ENCODE assay signal across 24 mouse cellular contexts in the genomic region with DNA sequence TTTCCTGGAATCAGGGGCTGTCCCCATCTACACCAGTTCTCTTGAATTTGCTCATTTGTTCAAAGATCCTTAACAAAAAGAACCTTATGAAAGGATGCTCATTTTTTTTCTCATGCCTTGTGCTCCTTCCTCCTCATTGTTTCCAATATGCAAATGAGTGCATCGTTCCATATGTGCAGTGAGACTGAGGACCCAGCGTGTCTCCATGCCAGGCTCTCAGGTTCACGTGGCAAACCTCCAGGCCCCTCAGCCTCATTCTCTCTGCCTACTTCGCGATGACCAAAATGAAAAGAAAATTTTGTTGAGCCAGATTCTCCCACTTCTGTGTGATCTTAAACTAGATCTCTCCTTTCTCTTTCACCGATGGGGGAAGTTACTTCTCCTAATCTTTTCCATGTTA. TPM values are rescaled to one million over a fixed set of nuclear protein-coding genes. Genes with fewer than 3 reads are reported as not detected.
DNase-seq lines count a peak whose midpoint lies in the region; ATAC-seq and TF ChIP-seq lines count a peak whose summit lies in the region.
"Had no signal": no experiment of that assay in that cellular context is flagged by ENCODE, and none has a peak within 500 bp of the region (broad histone marks: within the 10 kb centered on the region; RNA-seq: fewer than 3 reads in every experiment).

No protein-coding gene starts in this region.

- peaks cover 11% of the 10 kb centered on the region for H3K4me1 ChIP-seq in forebrain, embryonic 11.5 days (replicated peaks; ENCODE audit: control insufficient read depth, insufficient read depth, low read length)
- peaks cover 23% of the 10 kb centered on the region for H3K4me1 ChIP-seq in forebrain, embryonic 10.5 days
- no peaks in the 10 kb centered on the region for H3K4me1 ChIP-seq in liver, adult 2 months (ENCODE audit: control insufficient read depth, insufficient read depth, low read length)
- H3K4me1 ChIP-seq in liver, embryonic 12.5 days: 0 out of 2 replicates have a peak, but pooled peaks cover 5% of the 10 kb centered on the region
- H3K4me1 ChIP-seq in CH12.LX (ENCODE audit: control insufficient read depth in 1 of 2, insufficient read depth in 2 of 2): peaks cover 2 to 7% of the 10 kb centered on the region in 2 experiments
- peaks cover 18% of the 10 kb centered on the region for H3K4me1 ChIP-seq in forebrain, embryonic 13.5 days

- no peak for TF ChIP-seq CTCF in liver, adult 2 months (IDR thresholded peaks at IDR 0.05; ENCODE audit: low read depth, low read length)
- TF ChIP-seq CTCF in CH12.LX (conservative IDR thresholded peaks at IDR 0.05 in 1 of 2, IDR thresholded peaks at IDR 0.05 in 1 of 2; ENCODE audit: low read depth in 2 of 2, low read length in 2 of 2): no peak

- no peak overlapping the region for H3K4me3 ChIP-seq in forebrain, embryonic 11.5 days (ENCODE audit: low read depth, low read length)
- no peak overlapping the region for H3K4me3 ChIP-seq in forebrain, embryonic 10.5 days
- peak overlapping the region; percentile 12; the same call in 1 of the 2 replicates for H3K4me3 ChIP-seq in liver, adult 2 months (ENCODE audit: insufficient read depth, low read depth, low read length)
- H3K4me3 ChIP-seq in liver, embryonic 12.5 days: no peak overlapping the region
- no peak overlapping the region for H3K4me3 ChIP-seq in CH12.LX (replicated peaks in 1 of 3; ENCODE audit: low read depth in 2 of 3, low read length in 2 of 3, poor library complexity in 1 of 3)
- H3K4me3 ChIP-seq in forebrain, embryonic 13.5 days: no peak overlapping the region
- H3K4me3 ChIP-seq: embryonic facial prominence, embryonic 12.5 days; left cerebral cortex, adult 2 months; limb, embryonic 10.5 days had no signal

- H3K4me2 ChIP-seq in forebrain, embryonic 11.5 days (ENCODE audit: low read depth, low read length, severe bottlenecking): no peak overlapping the region
- no peak overlapping the region for H3K4me2 ChIP-seq in liver, embryonic 12.5 days
- peak overlapping the region; percentile 58 for H3K4me2 ChIP-seq in CH12.LX (ENCODE audit: insufficient read depth, low read depth, poor library complexity, severe bottlenecking)
- H3K4me2 ChIP-seq in forebrain, embryonic 13.5 days: peak overlapping the region; percentile 38

- dilution Hi-C loops in CH12.LX (cut with MboI; ENCODE audit: extremely low pct_ligation_motif_present, extremely low pct_unique_long_range_greater_than_20kb, low sequenced_read_pairs): no loop called here

- in situ Hi-C loops in CH12.LX (cut with MboI; ENCODE audit: low pct_ligation_motif_present, low pct_unique_long_range_greater_than_20kb, low sequenced_read_pairs): no loop called here

- no peak for TF ChIP-seq POLR2A in liver, adult 2 months (IDR thresholded peaks at IDR 0.05; ENCODE audit: extremely low read depth, insufficient read depth, low read length)
- no peak for TF ChIP-seq POLR2A in CH12.LX (IDR thresholded peaks at IDR 0.05; ENCODE audit: low read depth, low read length)

- peak; percentile 42 for DNase-seq in forebrain, embryonic 11.5 days (ENCODE audit: low spot score)
- no peak for DNase-seq in forebrain, embryonic 10.5 days (ENCODE audit: extremely low spot score, low spot score)
- no peak for DNase-seq in liver, adult 2 months (ENCODE audit: extremely low read depth, low read depth, low spot score)
- DNase-seq in CH12.LX (ENCODE audit: extremely low read depth): peak; percentile 33
- no peak for DNase-seq in heart, adult 18-20 months
- no peak for DNase-seq in kidney, postnatal 25 days
- DNase-seq: adrenal gland, adult 8-10 months; heart, postnatal 4 days; kidney, adult 2 months; liver; lung, adult 2 months; lung, postnatal 14 days; right cerebral cortex, postnatal 14 days had no signal

- no peak overlapping the region for H3K27ac ChIP-seq in forebrain, embryonic 11.5 days (ENCODE audit: low read depth, low read length)
- H3K27ac ChIP-seq in forebrain, embryonic 10.5 days: no peak overlapping the region
- H3K27ac ChIP-seq in liver, adult 2 months (replicated peaks; ENCODE audit: insufficient read depth, low read depth, low read length): no peak overlapping the region
- H3K27ac ChIP-seq in liver, embryonic 12.5 days: no peak overlapping the region
- no peak overlapping the region for H3K27ac ChIP-seq in CH12.LX (ENCODE audit: insufficient read depth, low read depth)
- peak overlapping the region; percentile 71 for H3K27ac ChIP-seq in forebrain, embryonic 13.5 days
- H3K27ac ChIP-seq: embryonic facial prominence, embryonic 12.5 days; kidney, postnatal 0 days; left cerebral cortex, adult 2 months had no signal

- WGBS in forebrain, embryonic 11.5 days: 53% methylated on average over 6 of the region's 6 CpGs
- 71% methylated on average over 6 of the region's 6 CpGs for WGBS in forebrain, embryonic 10.5 days
- 65% methylated on average over 6 of the region's 6 CpGs for WGBS in liver, adult 2 months
- 63% methylated on average over 6 of the region's 6 CpGs for WGBS in liver, embryonic 12.5 days (ENCODE audit: insufficient replicate concordance)
- 23% methylated on average over 6 of the region's 6 CpGs for WGBS in forebrain, embryonic 13.5 days

- no peaks in the 10 kb centered on the region for H3K79me2 ChIP-seq in liver, adult 2 months (ENCODE audit: control insufficient read depth, insufficient read depth, low read length)
- no peaks in the 10 kb centered on the region for H3K79me2 ChIP-seq in CH12.LX (replicated peaks; ENCODE audit: control insufficient read depth, extremely low read depth, insufficient read depth, poor library complexity, severe bottlenecking)

- peak; percentile 37 for TF ChIP-seq EP300 in CH12.LX (IDR thresholded peaks at IDR 0.05; ENCODE audit: low read length)

- no peak overlapping the region for H3K9ac ChIP-seq in forebrain, embryonic 11.5 days (ENCODE audit: low read length)
- no peak overlapping the region for H3K9ac ChIP-seq in liver, adult 2 months (ENCODE audit: low read depth, low read length)
- H3K9ac ChIP-seq in liver, embryonic 12.5 days: no peak overlapping the region
- H3K9ac ChIP-seq in CH12.LX (ENCODE audit: insufficient read depth, low read depth): no peak overlapping the region
- no peak overlapping the region for H3K9ac ChIP-seq in forebrain, embryonic 13.5 days
- H3K9ac ChIP-seq: embryonic facial prominence, embryonic 12.5 days had no signal

- no peaks in the 10 kb centered on the region for H3K36me3 ChIP-seq in forebrain, embryonic 11.5 days (ENCODE audit: control insufficient read depth, insufficient read depth, low read length)
- H3K36me3 ChIP-seq in forebrain, embryonic 10.5 days (replicated peaks): no peaks in the 10 kb centered on the region
- no peaks in the 10 kb centered on the region for H3K36me3 ChIP-seq in liver, adult 2 months (ENCODE audit: control insufficient read depth, insufficient read depth, low read length)
- no peaks in the 10 kb centered on the region for H3K36me3 ChIP-seq in liver, embryonic 12.5 days
- no peaks in the 10 kb centered on the region for H3K36me3 ChIP-seq in CH12.LX (replicated peaks in 1 of 2; ENCODE audit: control insufficient read depth in 1 of 2, insufficient read depth in 1 of 2, low read length in 1 of 2)
- H3K36me3 ChIP-seq in forebrain, embryonic 13.5 days (ENCODE audit: poor library complexity, severe bottlenecking): no peaks in the 10 kb centered on the region
- H3K36me3 ChIP-seq: embryonic facial prominence, embryonic 12.5 days; G1E; heart, embryonic 10.5 days; limb, embryonic 10.5 days had no signal

- no peak for ATAC-seq in forebrain, embryonic 11.5 days (replicated peaks; ENCODE audit: low FRiP score)
- ATAC-seq in liver, embryonic 12.5 days: no peak
- ATAC-seq in forebrain, embryonic 13.5 days: 0 out of 2 replicates have a peak, but pooled peaks have one; percentile 65
- ATAC-seq: inflammation-experienced regulatory T-cells, adult 6 months had no signal

- H3K9me3 ChIP-seq in forebrain, embryonic 11.5 days (ENCODE audit: control insufficient read depth, low read length): no peaks in the 10 kb centered on the region
- H3K9me3 ChIP-seq in forebrain, embryonic 10.5 days: no peaks in the 10 kb centered on the region
- no peaks in the 10 kb centered on the region for H3K9me3 ChIP-seq in liver, embryonic 12.5 days (replicated peaks)
- no peaks in the 10 kb centered on the region for H3K9me3 ChIP-seq in CH12.LX (replicated peaks; ENCODE audit: low read length)
- H3K9me3 ChIP-seq in forebrain, embryonic 13.5 days (replicated peaks): no peaks in the 10 kb centered on the region
- H3K9me3 ChIP-seq: embryonic facial prominence, embryonic 12.5 days; G1E; heart, embryonic 10.5 days; limb, embryonic 10.5 days had no signal

- H3K27me3 ChIP-seq in forebrain, embryonic 11.5 days (ENCODE audit: control insufficient read depth, insufficient read depth, low read length): no peaks in the 10 kb centered on the region
- H3K27me3 ChIP-seq in forebrain, embryonic 10.5 days (ENCODE audit: poor library complexity, severe bottlenecking): peaks cover 7% of the 10 kb centered on the region; the same call in 1 of the 2 replicates
- H3K27me3 ChIP-seq in liver, adult 2 months (ENCODE audit: control insufficient read depth, insufficient read depth, low read length): no peaks in the 10 kb centered on the region
- peaks cover 12% of the 10 kb centered on the region; the same call in 1 of the 2 replicates for H3K27me3 ChIP-seq in liver, embryonic 12.5 days (replicated peaks)
- peaks cover 15% of the 10 kb centered on the region for H3K27me3 ChIP-seq in CH12.LX (replicated peaks)
- no peaks in the 10 kb centered on the region for H3K27me3 ChIP-seq in forebrain, embryonic 13.5 days
- H3K27me3 ChIP-seq: embryonic facial prominence, embryonic 12.5 days had no signal

- TF ChIP-seq RAD21 in CH12.LX (IDR thresholded peaks at IDR 0.05; ENCODE audit: low read depth, low read length): no peak

TF ChIP-seq in CH12.LX, 34 proteins besides CTCF, POLR2A, EP300 and RAD21 (continues in another document):
- no peak for TF ChIP-seq E2F4 (IDR thresholded peaks at IDR 0.05; ENCODE audit: insufficient replicate concordance, low read depth, low read length)
- TF ChIP-seq ELF1 (IDR thresholded peaks at IDR 0.05; ENCODE audit: low read depth, low read length): no peak
- TF ChIP-seq MYC (IDR thresholded peaks at IDR 0.05; ENCODE audit: low read depth, low read length): peak; percentile 38; the same call in 1 of the 2 replicates
- TF ChIP-seq JUN (IDR thresholded peaks at IDR 0.05; ENCODE audit: insufficient read depth, low read depth, low read length): no peak
- no peak for TF ChIP-seq NELFE (IDR thresholded peaks at IDR 0.05; ENCODE audit: low read depth, low read length)

RNA-seq across cellular contexts. Expression of a gene that starts 15.3 kb away (rescaled TPM):
- polyA plus RNA-seq in forebrain, embryonic 11.5 days (2014; fragmentation: Nextera tagmentation; extraction: Ambion mirVana): 1.8 and 2.1 TPM in 2 replicates
- 0.64 and 0.67 TPM in 2 replicates for polyA plus RNA-seq in forebrain, embryonic 10.5 days (2016; fragmentation: Nextera tagmentation; extraction: Ambion mirVana)
- total RNA-seq in liver, adult 2 months (2014; rRNA removed): 0.46 and 0.81 TPM in 2 replicates
- polyA plus RNA-seq in liver, adult 2 months (2012; rRNA removed): 1.3 and 1.6 TPM in 2 replicates
- 0.20 and 0.27 TPM in 2 replicates for polyA plus RNA-seq in liver, embryonic 12.5 days (2016; fragmentation: Nextera tagmentation; extraction: Ambion mirVana)
- total RNA-seq in CH12.LX (2012; rRNA removed): 0.04 TPM in 2 replicates
- total RNA-seq in CH12.LX (2014; rRNA removed): 0.03 TPM in 1 of 2 replicates, not detected in the other
- 0.03 TPM in 1 of 2 replicates, not detected in the other for polyA plus RNA-seq in CH12.LX (2012; ENCODE audit: insufficient read length, low read depth)
- polyA plus RNA-seq in forebrain, embryonic 13.5 days (2015; fragmentation: Nextera tagmentation; extraction: Ambion mirVana): 2.6 and 3.4 TPM in 2 replicates
- 10 to 100 TPM; 48.4 to 52.4 TPM for total RNA-seq in heart, adult 18-20 months (2021)
- total RNA-seq: megakaryocyte progenitor cell, adult 5-6 weeks; monocyte, adult 5-6 weeks had no signal
- polyA plus RNA-seq: G1E had no signal

Comparison
In these comparisons a context has a peak if more than half of its experiments do, and no peak if none do; other contexts are left out.
1. DNase-seq: peak in forebrain, embryonic 11.5 days (single experiment) and CH12.LX (single experiment); none in forebrain, embryonic 10.5 days (single experiment), liver, adult 2 months (single experiment), heart, adult 18-20 months (0 of 2) and kidney, postnatal 25 days (0 of 2).
2. H3K4me2 ChIP-seq: peak in CH12.LX (single experiment) and forebrain, embryonic 13.5 days (single experiment); none in forebrain, embryonic 11.5 days (single experiment) and liver, embryonic 12.5 days (single experiment).